Mouse (Mus musculus) left cerebral cortex, adult 6 months (tissue): ENCODE results near the gene Fhl2. TPM values are rescaled to one million over a fixed set of nuclear protein-coding genes. Genes with fewer than 3 reads are reported as not detected.

Experiments used
- long read RNA-seq, 2 experiments: library from polyadenylated mRNA; unstranded; transcript quantifications; one replicate each; pipeline ENCODE4 v2.0.0; 2019 to 2020
- polyA plus RNA-seq: library from polyadenylated mRNA; unstranded; fragments of <200 nt; fragmentation: Nextera tagmentation; gene quantifications from 2 replicates; pipeline ENCODE4 v1.2.3, GENCODE M21; 2021

Fhl2 gene
- 70.5 and 76.2 TPM in 2 replicates for polyA plus RNA-seq
- long read RNA-seq, experiment 1, transcript Fhl2-201 (6 exons, 1,563 nt), result major isoform, 201 of 211 reads
- long read RNA-seq, experiment 1, partial matches to known transcripts, result 3 of 211 reads
- long read RNA-seq, experiment 1, other reads (novel, unspliced or antisense), result 5 of 211 reads
- long read RNA-seq, experiment 2, transcript Fhl2-201 (6 exons, 1,563 nt), result major isoform, 84 of 102 reads
- long read RNA-seq, experiment 2, partial matches to known transcripts, result 15 of 102 reads
- long read RNA-seq, experiment 2, other reads (novel, unspliced or antisense), result 3 of 102 reads

GRCm38 (mm10) chr1:43196661-43197241, at the start of gene Fhl2:
TSS of gene Fhl2 (minus strand) at chr1:43196984.

GRCm38 (mm10) chr1:43098031-43098984, 98.5 kb downstream of the Fhl2 start, which contains the start of the genes Tgfbrap1 and AI597479:
TSS of gene Tgfbrap1 (minus strand) at chr1:43098637.
TSS of gene AI597479 (plus strand) at chr1:43098710.

Other genes starting within 250 kb of the Fhl2 start
- gene Gpr45, start 244.1 kb downstream of the Fhl2 start, polyA plus RNA-seq, result 3.0 and 5.1 TPM in 2 replicates
- gene Tgfbrap1, start 98.3 kb downstream of the Fhl2 start, polyA plus RNA-seq, result 4.1 and 8.5 TPM in 2 replicates
- 17.9 and 18.4 TPM in 2 replicates for gene AI597479, start 98.3 kb downstream of the Fhl2 start, polyA plus RNA-seq
- gene Nck2, start 247.6 kb upstream of the Fhl2 start, polyA plus RNA-seq, result 7.0 and 8.5 TPM in 2 replicates